Mouse (Mus musculus) CD4-positive, CD25-positive, alpha-beta regulatory T cell, adult 4 months (primary cell): ENCODE results near the gene Cdca5. TPM values are rescaled to one million over a fixed set of nuclear protein-coding genes. Genes with fewer than 3 reads are reported as not detected.
A peak's percentile ranks its signal among the peaks of the same experiment; 100 is the strongest.
"Not testable (repeated sequence)": the region's sequence is repeated elsewhere in the genome, so short reads cannot be mapped to it uniquely, and the experiment has no call there.

ENCODE experiments used
- ATAC-seq: one replicate; pipeline ENCODE4 v1.8.0; 2017
- polyA plus RNA-seq, 2 experiments: library from polyadenylated mRNA; unstranded; fragments of 100-300 nt; shearing (Covaris generic); gene quantifications; one replicate each; pipeline ENCODE4 v1.2.1; 2017

Gene Cdca5
- polyA plus RNA-seq, 2 experiments from 2014 or later = 3.5 to 5.5 TPM

DNA sequence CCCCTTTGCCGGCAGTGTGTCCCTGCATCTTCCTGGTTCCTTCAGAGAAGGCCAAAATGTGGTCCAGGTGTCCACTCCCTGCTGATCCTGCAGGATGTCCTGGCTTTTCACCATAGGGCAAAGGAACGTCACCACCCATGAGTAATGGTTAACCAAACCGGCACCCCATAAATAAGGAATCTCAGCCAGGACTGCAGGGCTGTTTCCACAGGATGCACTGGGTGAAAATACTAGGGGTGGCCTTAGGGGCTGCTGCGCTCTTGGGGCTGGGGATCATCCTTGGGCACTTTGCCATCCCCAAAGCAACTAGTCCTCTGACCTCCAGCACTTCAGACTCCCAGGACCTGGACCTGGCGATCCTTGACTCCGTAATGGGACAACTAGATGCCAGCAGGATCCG is 20.8 kb downstream of the Cdca5 start, which contains the start of gene Naaladl1:
Gene Naaladl1 (plus strand): TSS at position 197 of the 400 bp plus-strand sequence.
- ATAC-seq = no peak

DNA sequence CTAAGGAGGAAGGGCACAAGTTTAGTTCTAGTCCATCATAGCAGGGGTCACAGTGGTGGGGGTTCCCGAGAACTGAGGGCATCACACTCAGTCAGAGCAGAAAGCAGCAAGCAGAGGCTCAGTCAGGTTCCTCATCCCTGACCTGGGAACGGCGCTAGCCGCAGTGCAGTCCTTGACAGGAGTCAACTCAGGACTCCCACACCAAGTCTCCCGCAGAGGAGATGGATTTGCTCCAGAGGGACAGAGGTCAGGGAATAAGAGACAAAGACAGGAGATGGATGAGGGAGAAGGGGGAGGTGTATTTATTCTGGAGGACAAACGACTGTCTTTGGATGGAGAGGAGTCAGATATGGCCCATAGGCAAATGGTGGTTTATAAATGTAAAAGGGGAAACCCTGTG is 28.3 kb downstream of the Cdca5 start:
- no peak for ATAC-seq

DNA sequence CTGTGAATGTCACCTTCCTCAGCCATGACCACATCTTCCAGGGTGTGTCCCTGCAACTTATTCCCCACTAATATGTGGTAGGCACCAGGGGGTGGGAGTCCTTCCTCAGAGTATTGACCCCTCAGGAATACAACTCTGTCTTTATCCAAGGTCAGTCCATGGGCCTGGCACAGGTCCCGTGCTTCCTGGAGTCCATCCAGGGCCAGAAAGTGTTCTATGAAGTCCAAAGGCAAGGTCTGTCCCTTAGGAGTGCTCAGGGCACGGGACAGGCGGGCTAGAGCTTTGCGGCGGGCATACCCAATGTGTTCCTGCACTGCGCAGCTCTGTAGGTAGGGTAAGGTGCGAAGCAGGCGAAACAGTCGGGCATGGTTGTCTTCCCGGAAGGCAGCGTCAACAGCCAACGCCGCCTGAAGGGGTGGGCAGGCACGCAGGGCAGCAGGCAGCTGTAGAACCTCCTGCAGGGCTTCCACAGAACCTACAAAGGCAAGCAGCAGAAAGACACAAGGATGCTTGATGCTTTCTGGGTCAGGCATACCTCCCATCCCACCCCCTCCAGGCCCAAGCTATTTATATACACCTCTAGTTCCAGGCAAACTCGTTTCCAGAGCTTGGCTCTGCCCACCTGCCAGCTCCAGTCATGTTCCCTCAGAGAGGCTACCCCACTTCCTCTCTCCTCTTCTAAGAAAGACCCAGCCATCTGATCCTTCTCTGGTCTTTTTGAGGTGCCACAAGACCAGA is 31.5 kb downstream of the Cdca5 start:
- no peak for ATAC-seq

DNA sequence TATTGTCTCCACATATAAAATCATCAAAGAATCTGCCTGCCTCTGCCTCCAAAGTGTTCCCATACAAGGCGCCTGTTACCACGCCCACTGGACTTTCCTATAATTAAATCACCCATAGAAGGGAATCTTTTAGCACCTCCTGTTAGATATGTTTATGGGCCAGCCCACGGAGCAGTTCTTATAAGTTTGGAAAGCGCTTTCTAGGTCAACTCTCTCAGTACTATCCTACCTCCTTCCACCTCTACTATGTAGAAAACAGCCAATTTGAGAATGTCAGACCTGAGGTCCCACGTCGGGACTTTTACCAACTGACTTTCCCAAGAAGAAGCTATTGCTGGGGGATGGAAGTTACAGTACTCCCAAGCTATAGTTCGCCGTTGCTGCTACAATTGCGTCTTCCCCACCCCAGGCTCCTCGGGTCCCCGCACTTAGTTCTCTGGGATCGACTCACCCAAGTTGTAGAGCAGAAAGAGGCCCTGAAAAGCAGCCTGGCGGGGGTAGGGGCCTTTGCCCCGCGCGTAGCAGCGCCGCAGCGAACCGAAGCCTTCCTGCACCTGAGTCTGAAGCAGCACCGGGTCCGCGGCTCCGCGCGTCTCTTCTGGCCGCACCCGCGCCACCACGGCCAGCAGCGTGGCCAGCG is 32.7 kb downstream of the Cdca5 start:
- no peak for ATAC-seq

GRCm38 (mm10) chr19:6117986-6118676 is 33.3 kb downstream of the Cdca5 start, which contains the start of gene Sac3d1:
Gene Sac3d1 (minus strand): TSS chr19:6118650.
- ATAC-seq = peak; percentile 98

DNA sequence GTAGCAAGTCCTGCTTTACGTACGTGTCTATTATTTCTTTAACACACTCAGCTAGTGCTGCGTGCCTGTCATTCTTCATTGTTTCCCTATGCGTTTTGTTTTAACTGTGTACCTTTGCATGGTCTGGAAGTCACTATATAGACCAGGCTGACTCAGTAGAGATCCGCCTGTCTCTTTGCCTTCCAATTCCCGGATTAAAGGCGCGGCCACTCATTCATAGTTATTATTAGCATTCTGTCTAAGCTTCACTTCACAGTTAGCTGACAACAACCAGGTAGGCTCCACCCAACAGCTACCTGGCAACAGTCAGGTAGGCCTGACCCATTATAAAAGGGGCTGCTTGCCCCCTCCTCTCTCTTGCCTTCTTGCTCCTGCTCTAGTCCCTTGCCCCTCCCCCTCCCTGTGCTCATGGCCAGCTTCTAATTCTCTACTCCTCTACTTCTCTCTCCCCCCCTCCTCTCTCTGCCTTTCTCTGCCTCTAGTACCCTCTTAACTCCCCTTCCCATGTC is 33.9 kb downstream of the Cdca5 start:
- peak; percentile 35 for ATAC-seq

- ATAC-seq = no peak
These were observed 37.0 kb downstream of the Cdca5 start for GRCm38 (mm10) chr19:6121761-6122160.

DNA sequence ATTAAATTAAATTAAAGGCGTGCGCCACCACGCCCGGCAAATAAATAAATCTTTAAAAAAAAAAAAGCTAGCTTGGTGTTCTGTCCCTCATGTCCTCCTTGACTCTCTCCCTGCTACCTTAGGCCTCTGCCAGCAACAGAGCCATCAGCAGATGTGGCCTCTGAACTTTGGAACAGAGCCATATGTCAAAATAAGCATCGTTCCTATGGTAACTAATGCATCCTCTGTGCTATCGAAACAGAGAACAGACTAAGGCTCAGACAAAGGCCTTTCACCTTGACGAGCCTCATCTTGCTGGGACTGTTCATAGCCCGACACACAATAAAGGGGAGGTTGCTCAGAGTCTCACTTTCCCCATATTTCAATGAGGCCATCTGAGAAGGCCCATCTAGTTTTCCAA is 38.5 kb downstream of the Cdca5 start:
- no peak for ATAC-seq

- no peak for ATAC-seq
These were observed 40.1 kb downstream of the Cdca5 start for GRCm38 (mm10) chr19:6124898-6125297.

GRCm38 (mm10) chr19:6126289-6126688 is 41.5 kb downstream of the Cdca5 start:
- no peak for ATAC-seq

DNA sequence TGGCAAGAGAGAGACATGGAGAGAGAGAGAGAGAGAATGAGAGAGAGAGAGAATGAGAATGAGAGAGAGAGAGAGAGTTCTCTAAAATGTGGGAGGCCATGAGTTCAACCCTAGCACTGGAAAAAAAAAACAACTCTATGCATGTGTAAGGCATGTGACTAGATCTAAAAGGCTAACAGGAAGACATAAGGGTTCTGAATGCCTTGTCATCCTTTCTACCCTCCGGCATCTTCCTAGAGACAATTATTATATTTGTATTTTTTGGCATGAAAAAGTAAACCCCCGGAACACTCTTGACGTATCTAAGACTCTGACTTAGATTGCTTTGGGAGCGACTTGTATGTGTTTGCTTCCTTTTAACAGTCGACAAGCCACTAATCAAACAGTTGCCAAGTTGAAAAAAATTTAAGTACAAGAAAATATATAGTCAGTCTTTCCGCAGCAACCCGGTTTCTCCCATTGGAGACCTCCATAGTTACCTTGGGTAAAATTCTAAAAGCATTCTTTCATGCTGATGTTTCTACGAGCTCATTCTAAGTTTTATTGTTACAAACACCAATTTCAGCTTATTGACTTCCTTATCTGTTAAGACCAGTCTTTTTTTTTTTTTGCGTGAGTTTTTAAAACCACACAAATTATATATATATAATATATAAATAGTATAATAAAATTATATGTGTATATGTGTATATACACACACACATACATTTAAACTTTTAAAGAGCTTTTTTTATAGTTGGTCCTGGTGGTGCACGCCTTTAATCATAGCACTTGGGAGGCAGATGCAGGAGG is 42.2 kb downstream of the Cdca5 start:
- no peak for ATAC-seq

DNA sequence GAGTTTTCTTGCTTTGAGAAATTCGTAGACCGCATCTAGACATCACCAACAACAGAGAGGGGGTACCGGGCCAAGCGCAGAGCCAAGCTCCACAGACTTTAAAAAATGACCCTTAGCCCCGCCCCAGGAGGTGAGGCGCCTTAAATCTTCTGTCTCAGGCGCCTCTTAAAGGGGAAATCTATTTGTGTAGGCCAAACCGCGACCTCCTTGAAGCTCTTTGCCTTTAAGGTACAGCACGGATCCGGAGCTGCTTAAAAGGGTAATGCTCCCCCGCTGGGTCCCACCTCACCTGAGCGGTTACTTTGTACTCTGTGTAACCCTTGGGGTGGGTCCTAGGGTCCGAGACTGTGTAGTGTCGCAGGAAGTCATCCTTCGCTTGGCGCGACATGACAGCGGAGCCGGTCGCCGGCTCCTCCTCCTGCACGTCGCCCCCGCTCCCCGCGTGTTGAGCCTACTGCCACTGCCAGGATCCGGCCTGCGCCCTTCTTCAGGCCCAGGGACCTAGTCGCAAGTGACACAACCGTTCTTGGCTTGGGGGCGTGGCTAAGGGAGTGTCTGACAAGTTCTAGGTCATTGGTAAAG is 43.1 kb downstream of the Cdca5 start, which contains the start of gene Snx15:
Gene Snx15 (minus strand): TSS at position 545 of the 582 bp plus-strand sequence.
- ATAC-seq = peak; percentile 94

DNA sequence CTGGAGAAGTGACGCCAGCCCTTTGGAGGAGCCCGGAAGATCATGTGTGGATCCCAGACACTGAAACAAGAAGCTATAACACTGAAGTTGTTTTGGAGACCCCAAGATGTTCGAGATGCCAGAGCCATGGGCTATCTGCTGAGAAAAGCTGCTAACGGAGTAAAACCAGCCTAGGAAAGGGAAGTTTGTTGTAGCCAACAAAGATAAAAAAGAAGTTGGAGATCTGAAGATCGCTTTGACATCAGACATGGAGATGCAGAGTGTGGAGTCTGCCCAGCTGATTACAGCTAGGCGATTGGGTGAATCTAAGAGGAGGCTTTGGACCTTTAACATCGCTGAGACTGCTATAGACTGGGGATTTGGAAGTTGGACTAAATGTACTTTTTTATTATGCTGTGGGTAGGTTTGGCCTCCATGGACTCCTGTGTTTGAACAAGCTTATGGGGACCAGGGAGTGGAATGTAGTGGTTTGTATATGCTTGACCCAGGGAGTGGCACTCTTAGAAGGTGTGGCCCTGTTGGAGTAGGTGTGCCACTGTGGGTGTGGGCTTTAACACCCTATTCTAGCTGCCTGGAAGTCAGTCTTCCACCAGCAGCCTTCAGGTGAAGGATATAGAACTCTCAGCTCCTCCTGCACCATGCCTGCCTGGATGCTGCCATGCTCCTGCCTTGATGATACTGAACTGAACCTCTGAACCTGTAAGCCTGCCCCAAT is 45.8 kb downstream of the Cdca5 start:
- ATAC-seq = not testable (repeated sequence)

DNA sequence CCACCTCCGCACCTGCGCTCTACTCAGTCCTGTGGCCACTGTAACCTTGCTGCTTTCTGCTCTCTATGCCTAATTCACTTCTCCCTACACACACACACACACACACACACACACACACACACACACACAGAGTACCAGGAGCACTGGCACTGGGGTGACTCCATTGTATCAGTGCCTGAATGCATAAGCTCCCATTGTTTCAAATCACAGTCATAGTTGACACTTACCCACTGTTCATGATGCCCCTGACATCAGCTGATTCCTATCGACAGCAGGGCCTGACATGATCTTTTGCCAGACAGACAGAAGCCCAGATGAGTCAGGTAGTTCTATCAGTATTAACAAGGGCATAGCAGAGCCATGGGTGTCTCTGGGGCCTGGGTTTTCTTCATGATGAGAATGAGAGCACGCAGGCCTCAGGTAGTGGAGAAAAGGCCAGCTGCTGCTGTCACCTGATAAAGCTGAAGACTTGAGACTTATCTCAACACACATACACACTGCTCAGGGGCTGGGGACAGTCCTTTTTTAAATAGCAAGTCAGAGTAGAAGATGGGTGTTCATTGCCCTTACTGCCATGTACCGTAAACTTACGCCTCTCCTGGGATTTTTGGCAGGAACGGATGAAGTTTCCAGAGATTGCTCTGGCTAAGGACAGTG is 47.5 kb downstream of the Cdca5 start:
- no peak for ATAC-seq

GRCm38 (mm10) chr19:6133197-6133596 is 48.4 kb downstream of the Cdca5 start:
- ATAC-seq = not testable (repeated sequence)

DNA sequence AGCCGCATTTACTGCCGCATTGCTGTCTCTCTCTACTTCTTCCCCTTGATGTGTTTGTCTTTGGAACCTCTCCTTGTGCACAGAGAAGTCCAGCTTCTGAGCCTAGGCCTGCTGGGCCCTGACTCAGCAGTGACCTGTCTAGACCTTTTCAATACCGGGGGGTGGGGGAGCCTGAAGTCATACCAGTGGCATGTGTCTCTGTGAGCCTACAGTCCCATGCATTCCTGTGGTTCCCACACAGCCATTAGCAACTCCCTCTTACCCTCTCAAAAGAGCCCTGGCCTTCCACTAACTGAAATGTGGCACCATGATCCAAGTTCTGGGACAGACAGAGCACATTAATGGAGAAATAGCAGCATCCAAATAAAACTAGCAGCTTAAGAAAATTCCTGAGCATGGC is 51.6 kb downstream of the Cdca5 start:
- ATAC-seq = no peak

- ATAC-seq = no peak
These were observed 54.9 kb downstream of the Cdca5 start for GRCm38 (mm10) chr19:6139701-6140100.

GRCm38 (mm10) chr19:6140374-6140677 is 55.5 kb downstream of the Cdca5 start:
- ATAC-seq = peak; percentile 17

GRCm38 (mm10) chr19:6140678-6141393 is 56.1 kb downstream of the Cdca5 start, which contains the start of gene Batf2:
Gene Batf2 (plus strand): TSS chr19:6140983.
- ATAC-seq = peak; percentile 86

- ATAC-seq = peak; percentile 68
These were observed 56.6 kb downstream of the Cdca5 start, which contains the start of gene Arl2 for GRCm38 (mm10) chr19:6141394-6141749. Gene Arl2 (minus strand): TSS chr19:6141548.
